Mouse (Mus musculus): ENCODE measurements around the gene Mdga1.

DNA sequence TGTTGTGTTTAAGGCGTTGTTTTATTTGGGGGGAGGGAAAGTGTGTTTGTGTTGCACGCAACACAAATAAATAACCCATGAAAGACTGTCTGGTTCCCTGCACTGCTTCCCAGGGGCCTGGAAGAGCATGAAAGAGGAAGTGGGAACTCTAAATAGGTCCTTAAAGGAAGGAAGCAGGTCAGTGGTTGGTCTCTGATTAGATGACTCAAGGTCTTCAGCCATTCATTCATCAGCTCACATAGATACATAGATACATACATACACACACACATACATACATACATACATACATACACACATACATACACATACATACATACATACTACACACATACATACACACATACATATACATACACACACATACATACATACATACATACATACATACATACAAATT, 21.0 kb upstream of the Mdga1 start:
- TF ChIP-seq POLR2A (IDR thresholded peaks at IDR 0.05; ENCODE audit: borderline replicate concordance, low read depth, low read length) (no peak), CTCF (IDR thresholded peaks at IDR 0.05; ENCODE audit: low read depth, low read length) (no peak)
